Comparison of ENCODE assay signal across 26 mouse cellular contexts in the genomic region with DNA sequence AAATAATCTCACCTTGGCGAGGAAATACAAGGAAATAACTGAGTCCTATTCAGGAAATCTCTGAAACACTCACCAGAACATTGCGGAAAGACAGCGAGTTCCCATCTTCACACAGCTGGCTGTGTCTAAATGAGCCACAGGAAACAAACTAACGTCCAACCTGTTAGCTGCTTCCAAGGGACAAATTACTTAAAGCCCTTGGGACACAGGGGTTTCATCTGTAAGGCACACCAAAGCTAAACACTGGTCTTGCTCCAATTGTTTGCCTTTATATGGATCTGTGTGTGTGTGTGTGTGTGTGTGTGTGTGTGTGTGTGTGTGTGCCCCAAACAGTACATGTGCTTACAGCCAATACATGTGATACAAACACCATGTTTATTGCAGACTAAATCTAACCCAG.
DNase-seq lines count a peak whose midpoint lies in the region; ATAC-seq and TF ChIP-seq lines count a peak whose summit lies in the region.
"Had no signal": no experiment of that assay in that cellular context is flagged by ENCODE, and none has a peak within 500 bp of the region (broad histone marks: within the 10 kb centered on the region; RNA-seq: fewer than 3 reads in every experiment).

No protein-coding gene starts in this region.

- TF ChIP-seq CTCF in kidney, adult 2 months (conservative IDR thresholded peaks at IDR 0.05; ENCODE audit: insufficient read depth, insufficient read length, low read depth, low read length), result no peak
- TF ChIP-seq CTCF in kidney, postnatal 0 days (IDR thresholded peaks at IDR 0.05; ENCODE audit: low read depth), result no peak
- TF ChIP-seq CTCF in lung, postnatal 0 days (IDR thresholded peaks at IDR 0.05), result no peak

- H3K9ac ChIP-seq in kidney, embryonic 16.5 days (replicated peaks; ENCODE audit: low read length), result no peak overlapping the region
- no peak overlapping the region for H3K9ac ChIP-seq in kidney, postnatal 0 days (ENCODE audit: low read depth, low read length)
- no peak overlapping the region for H3K9ac ChIP-seq in liver, embryonic 12.5 days
- no peak overlapping the region for H3K9ac ChIP-seq in lung, postnatal 0 days (replicated peaks; ENCODE audit: low read depth)
- H3K9ac ChIP-seq: heart, embryonic 12.5 days; hindbrain, embryonic 13.5 days; limb, embryonic 13.5 days; liver, postnatal 0 days; midbrain, embryonic 13.5 days; stomach, embryonic 15.5 days had no signal

- TF ChIP-seq EP300 in lung, postnatal 0 days (IDR thresholded peaks at IDR 0.05), result no peak

- no peak overlapping the region for H3K27ac ChIP-seq in kidney, adult 2 months (ENCODE audit: insufficient read depth, low read depth, low read length)
- H3K27ac ChIP-seq in kidney, embryonic 16.5 days (ENCODE audit: low read length), result no peak overlapping the region
- H3K27ac ChIP-seq in kidney, postnatal 0 days, result no peak overlapping the region
- no peak overlapping the region for H3K27ac ChIP-seq in liver, embryonic 12.5 days
- H3K27ac ChIP-seq in lung, postnatal 0 days (ENCODE audit: low read length), result no peak overlapping the region
- H3K27ac ChIP-seq: hindbrain, embryonic 13.5 days; layer of hippocampus, adult 2 months; limb, embryonic 13.5 days; midbrain, embryonic 13.5 days; stomach, embryonic 15.5 days had no signal

- no peak overlapping the region for H3K4me2 ChIP-seq in kidney, embryonic 16.5 days (replicated peaks; ENCODE audit: low read depth, low read length)
- H3K4me2 ChIP-seq in kidney, postnatal 0 days (ENCODE audit: low read length), result no peak overlapping the region
- no peak overlapping the region for H3K4me2 ChIP-seq in liver, embryonic 12.5 days
- no peak overlapping the region for H3K4me2 ChIP-seq in lung, postnatal 0 days (replicated peaks; ENCODE audit: low read depth, low read length)
- H3K4me2 ChIP-seq: heart, embryonic 12.5 days; hindbrain, embryonic 13.5 days; limb, embryonic 13.5 days; liver, embryonic 11.5 days; midbrain, embryonic 13.5 days; stomach, embryonic 15.5 days had no signal

- H3K9me3 ChIP-seq in kidney, embryonic 16.5 days (ENCODE audit: low read length), result no peaks in the 10 kb centered on the region
- H3K9me3 ChIP-seq in kidney, postnatal 0 days (replicated peaks; ENCODE audit: low read length), result no peaks in the 10 kb centered on the region
- H3K9me3 ChIP-seq in liver, embryonic 12.5 days (replicated peaks), result no peaks in the 10 kb centered on the region
- H3K9me3 ChIP-seq in lung, postnatal 0 days (ENCODE audit: low read length), result no peaks in the 10 kb centered on the region
- H3K9me3 ChIP-seq: heart, embryonic 12.5 days; hindbrain, embryonic 13.5 days; limb, embryonic 13.5 days; megakaryocyte, embryonic 14.5 days; midbrain, embryonic 13.5 days; stomach, embryonic 15.5 days had no signal

- ATAC-seq in kidney, embryonic 16.5 days (ENCODE audit: low FRiP score, low TSS enrichment), result no peak
- ATAC-seq in kidney, postnatal 0 days (replicated peaks; ENCODE audit: low FRiP score, low read depth), result no peak
- ATAC-seq in liver, embryonic 12.5 days, result no peak
- ATAC-seq in lung, postnatal 0 days, result no peak
- ATAC-seq: forebrain, embryonic 14.5 days; intestine, embryonic 16.5 days; liver, postnatal 0 days; midbrain, embryonic 13.5 days; Patski had no signal

- no peaks in the 10 kb centered on the region for H3K4me1 ChIP-seq in kidney, adult 2 months (ENCODE audit: control insufficient read depth, insufficient read depth, low read length)
- no peaks in the 10 kb centered on the region for H3K4me1 ChIP-seq in kidney, embryonic 16.5 days (ENCODE audit: insufficient read depth, low read length)
- no peaks in the 10 kb centered on the region for H3K4me1 ChIP-seq in kidney, postnatal 0 days (replicated peaks; ENCODE audit: insufficient read depth, low read length)
- H3K4me1 ChIP-seq in liver, embryonic 12.5 days, result no peaks in the 10 kb centered on the region
- no peaks in the 10 kb centered on the region for H3K4me1 ChIP-seq in lung, postnatal 0 days (ENCODE audit: insufficient read depth, low read depth, low read length)
- H3K4me1 ChIP-seq: heart, embryonic 12.5 days; hindbrain, embryonic 13.5 days; limb, embryonic 13.5 days; megakaryocyte, embryonic 14.5 days; midbrain, embryonic 13.5 days; stomach, embryonic 15.5 days had no signal

- DNase-seq in adrenal gland, adult 8-10 months, result peak; percentile 12
- DNase-seq in adrenal gland, postnatal 4 days (ENCODE audit: low spot score in 2 of 2), result no peak
- DNase-seq in kidney, adult 2 months, result peak; percentile 82
- DNase-seq in kidney, postnatal 0 days (ENCODE audit: low spot score), result peak; percentile 18
- no peak for DNase-seq in lung, postnatal 0 days (ENCODE audit: low spot score)
- DNase-seq: cerebellum, adult 2 months; cerebellum, postnatal 14 days; gastrocnemius, postnatal 25 days; heart, postnatal 4 days; liver, postnatal 0 days; lung, postnatal 4 days; retina, postnatal 1 day; right cerebral cortex, postnatal 25 days had no signal

- no peak for TF ChIP-seq POLR2A in kidney, adult 2 months (IDR thresholded peaks at IDR 0.05; ENCODE audit: low read depth, low read length)

- WGBS in kidney, adult 2 months, result 71% methylated on average over 4 of the region's 4 CpGs
- WGBS in kidney, embryonic 16.5 days, result 62% methylated on average over 4 of the region's 4 CpGs
- WGBS in kidney, postnatal 0 days, result 64% methylated on average over 4 of the region's 4 CpGs
- 55% methylated on average over 4 of the region's 4 CpGs for WGBS in liver, embryonic 12.5 days (ENCODE audit: insufficient replicate concordance)
- 59% methylated on average over 4 of the region's 4 CpGs for WGBS in lung, postnatal 0 days

- no peaks in the 10 kb centered on the region for H3K27me3 ChIP-seq in kidney, adult 2 months (replicated peaks; ENCODE audit: control insufficient read depth, insufficient read depth, low read length)
- H3K27me3 ChIP-seq in kidney, embryonic 16.5 days (ENCODE audit: insufficient read depth, low read length), result no peaks in the 10 kb centered on the region
- H3K27me3 ChIP-seq in kidney, postnatal 0 days (ENCODE audit: insufficient read depth, low read length), result no peaks in the 10 kb centered on the region
- no peaks in the 10 kb centered on the region for H3K27me3 ChIP-seq in liver, embryonic 12.5 days (replicated peaks)
- H3K27me3 ChIP-seq in lung, postnatal 0 days (replicated peaks; ENCODE audit: insufficient read depth, low read length), result no peaks in the 10 kb centered on the region
- H3K27me3 ChIP-seq: heart, embryonic 12.5 days; hindbrain, embryonic 13.5 days; limb, embryonic 13.5 days; megakaryocyte, embryonic 14.5 days; midbrain, embryonic 13.5 days; Patski; stomach, embryonic 15.5 days had no signal

- no peaks in the 10 kb centered on the region for H3K36me3 ChIP-seq in kidney, adult 2 months (ENCODE audit: control insufficient read depth, insufficient read depth, low read length)
- H3K36me3 ChIP-seq in kidney, embryonic 16.5 days (ENCODE audit: insufficient read depth, low read length), result no peaks in the 10 kb centered on the region
- H3K36me3 ChIP-seq in kidney, postnatal 0 days (ENCODE audit: insufficient read depth, low read length), result no peaks in the 10 kb centered on the region
- no peaks in the 10 kb centered on the region for H3K36me3 ChIP-seq in liver, embryonic 12.5 days
- H3K36me3 ChIP-seq in lung, postnatal 0 days (ENCODE audit: insufficient read depth, low read length), result no peaks in the 10 kb centered on the region
- H3K36me3 ChIP-seq: heart, embryonic 12.5 days; hindbrain, embryonic 13.5 days; limb, embryonic 13.5 days; midbrain, embryonic 13.5 days; stomach, embryonic 15.5 days had no signal

- H3K4me3 ChIP-seq in kidney, adult 2 months (ENCODE audit: insufficient read depth, low read depth, low read length), result no peak overlapping the region
- no peak overlapping the region for H3K4me3 ChIP-seq in kidney, embryonic 16.5 days (ENCODE audit: low read length)
- H3K4me3 ChIP-seq in kidney, postnatal 0 days (replicated peaks; ENCODE audit: low read depth, low read length), result no peak overlapping the region
- H3K4me3 ChIP-seq in liver, embryonic 12.5 days, result no peak overlapping the region
- no peak overlapping the region for H3K4me3 ChIP-seq in lung, postnatal 0 days (ENCODE audit: low read depth, low read length)
- H3K4me3 ChIP-seq: heart, embryonic 12.5 days; hindbrain, embryonic 13.5 days; layer of hippocampus, adult 2 months; limb, embryonic 13.5 days; megakaryocyte, embryonic 14.5 days; midbrain, embryonic 13.5 days; stomach, embryonic 15.5 days had no signal

Comparison
In these comparisons a context has a peak if more than half of its experiments do, and no peak if none do; other contexts are left out.
1. DNase-seq: peak in adrenal gland, adult 8-10 months (single experiment), kidney, adult 2 months (single experiment) and kidney, postnatal 0 days (single experiment); none in adrenal gland, postnatal 4 days (0 of 2) and lung, postnatal 0 days (single experiment).